Mouse (Mus musculus): ENCODE results near the gene Mcat.
"Not testable (repeated sequence)": the region's sequence is repeated elsewhere in the genome, so short reads cannot be mapped to it uniquely, and the experiment has no call there.

Gene Mcat

GRCm38 (mm10) chr15:83510805-83511405, 52.7 kb downstream of the Mcat start, which contains the start of gene Ttll1:
Ttll1 (minus strand) TSS chr15:83510893.
- DNase-seq (ENCODE audit: low read depth, low spot score) = peak; percentile 83

- no peak for DNase-seq (ENCODE audit: low read depth, low spot score)
Measured at GRCm38 (mm10) chr15:83509950-83510804, 53.4 kb downstream of the Mcat start.

GRCm38 (mm10) chr15:83501483-83501882, 62.1 kb downstream of the Mcat start:
- not testable (repeated sequence) for DNase-seq (ENCODE audit: low read depth, low spot score)

GRCm38 (mm10) chr15:83500352-83500751, 63.2 kb downstream of the Mcat start:
- DNase-seq (ENCODE audit: low read depth, low spot score) = no peak

GRCm38 (mm10) chr15:83499211-83499755, 64.3 kb downstream of the Mcat start:
- no peak for DNase-seq (ENCODE audit: low read depth, low spot score)

- no peak for DNase-seq (ENCODE audit: low read depth, low spot score)
Measured at GRCm38 (mm10) chr15:83497299-83497698, 66.3 kb downstream of the Mcat start.

Measured in brain, embryonic 18.5 days (tissue).